Mouse (Mus musculus): ENCODE results near the gene Ank.
A peak's percentile ranks its signal among the peaks of the same experiment; 100 is the strongest.
"Not testable (repeated sequence)": the region's sequence is repeated elsewhere in the genome, so short reads cannot be mapped to it uniquely, and the experiment has no call there.

Gene Ank

DNA sequence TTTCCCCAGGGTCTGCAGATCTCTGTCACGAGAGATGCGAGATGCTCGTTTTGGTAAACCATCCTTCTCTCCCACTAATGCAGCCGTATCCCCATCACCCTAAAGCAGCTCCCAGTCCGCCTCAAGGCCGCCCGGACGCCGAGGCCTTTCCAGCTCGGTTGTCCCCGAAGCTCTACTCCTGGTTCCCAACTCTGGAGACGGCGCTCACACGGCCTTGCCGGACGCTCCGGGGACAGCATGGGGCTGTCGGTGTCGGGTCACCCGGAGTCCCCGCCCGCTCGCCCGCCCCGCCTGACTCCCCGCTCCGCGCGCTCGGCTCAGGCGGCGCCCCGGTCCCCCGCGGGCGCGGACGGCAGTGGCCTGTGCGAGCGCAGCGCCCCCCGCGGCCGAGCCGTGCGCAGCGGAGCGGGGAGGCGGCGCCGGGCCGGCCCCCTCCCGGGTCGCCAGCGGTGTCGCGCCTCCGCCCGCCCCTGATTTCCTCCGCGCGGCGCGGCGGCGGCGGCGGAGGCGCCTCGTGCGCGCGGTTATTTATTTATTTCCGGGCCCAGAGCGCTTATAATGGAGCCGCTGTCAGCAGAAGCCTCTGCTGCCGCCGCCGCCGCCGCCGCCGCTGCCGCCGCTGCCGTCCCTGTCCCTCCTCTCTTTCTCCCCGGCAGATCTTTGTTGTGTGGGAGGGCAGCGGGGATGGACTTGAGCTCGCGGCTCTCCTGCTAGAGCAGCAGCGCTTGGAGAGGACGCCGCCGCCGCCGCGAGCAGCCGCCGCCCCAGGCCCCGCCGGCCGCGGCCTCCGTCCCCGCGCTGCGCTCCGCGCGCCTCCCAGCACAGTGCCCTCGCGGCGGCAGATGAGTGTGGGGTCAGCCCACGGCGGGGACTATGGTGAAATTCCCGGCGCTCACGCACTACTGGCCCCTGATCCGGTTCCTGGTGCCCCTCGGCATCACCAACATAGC is at the start of gene Ank:
Gene Ank, plus strand, starts transcription at position 547 of the 950 bp plus-strand sequence.
- peak; percentile 89 to 95 for DNase-seq (ENCODE audit: inconsistent age in 2 of 2, low spot score in 1 of 2)

DNA sequence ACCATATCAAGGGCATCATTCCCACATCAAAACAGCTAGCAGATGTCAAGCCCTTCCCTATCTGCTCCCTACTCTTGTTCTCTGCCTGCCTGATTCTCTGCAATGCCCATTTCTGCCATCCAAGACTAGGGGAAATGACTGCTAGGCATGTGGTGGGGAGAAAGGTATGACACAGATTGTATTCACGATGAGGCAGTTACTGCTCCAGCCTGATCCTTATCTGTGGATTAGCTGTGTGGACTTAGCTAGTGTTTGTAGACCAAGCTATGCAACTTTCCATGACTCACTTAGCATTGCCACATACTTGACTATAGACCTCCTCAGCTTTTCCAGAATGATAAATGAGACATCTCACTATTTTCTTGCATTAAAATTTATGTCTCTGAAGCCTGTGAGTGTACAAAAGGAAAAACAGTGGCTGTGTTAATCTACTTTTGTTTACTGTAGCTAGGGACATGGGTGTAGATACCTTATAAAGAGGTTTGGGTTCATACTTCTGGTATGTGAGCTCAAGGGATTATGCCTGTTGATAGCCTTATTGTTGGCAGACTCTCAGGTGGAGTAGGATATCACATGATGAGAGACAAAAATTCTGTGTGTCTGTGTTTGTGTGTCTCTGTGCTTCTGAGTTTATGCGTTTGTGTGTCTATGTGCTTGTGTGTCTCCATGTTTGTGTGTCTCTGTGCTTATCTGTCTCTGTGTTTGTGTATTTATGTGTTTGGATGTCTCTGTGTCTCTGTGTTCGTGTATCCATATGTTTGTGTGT is 47.7 kb upstream of the Ank start:
- peak; percentile 14 to 62 for DNase-seq (ENCODE audit: inconsistent age in 2 of 2, low spot score in 1 of 2)

DNA sequence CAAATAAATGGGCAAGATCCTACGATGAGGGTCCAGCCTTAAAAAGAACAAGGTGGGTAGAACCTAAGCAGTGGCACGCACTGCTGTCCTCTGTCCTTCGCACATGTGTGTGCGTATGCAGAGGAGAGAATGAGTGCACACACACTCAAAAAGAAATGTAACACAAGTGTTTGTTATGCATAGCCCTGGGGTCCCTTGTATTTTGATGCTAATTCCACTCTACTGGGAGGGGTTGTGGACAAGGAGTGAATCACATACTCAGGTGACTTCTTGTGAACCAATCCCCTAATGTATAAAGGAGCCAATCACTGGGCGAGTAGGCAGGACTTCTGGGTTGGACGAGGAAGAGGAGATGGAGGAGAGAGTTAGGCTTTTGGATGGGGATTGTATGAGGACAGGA is 44.9 kb upstream of the Ank start:
- no peak for DNase-seq (ENCODE audit: inconsistent age in 2 of 2, low spot score in 1 of 2)

DNA sequence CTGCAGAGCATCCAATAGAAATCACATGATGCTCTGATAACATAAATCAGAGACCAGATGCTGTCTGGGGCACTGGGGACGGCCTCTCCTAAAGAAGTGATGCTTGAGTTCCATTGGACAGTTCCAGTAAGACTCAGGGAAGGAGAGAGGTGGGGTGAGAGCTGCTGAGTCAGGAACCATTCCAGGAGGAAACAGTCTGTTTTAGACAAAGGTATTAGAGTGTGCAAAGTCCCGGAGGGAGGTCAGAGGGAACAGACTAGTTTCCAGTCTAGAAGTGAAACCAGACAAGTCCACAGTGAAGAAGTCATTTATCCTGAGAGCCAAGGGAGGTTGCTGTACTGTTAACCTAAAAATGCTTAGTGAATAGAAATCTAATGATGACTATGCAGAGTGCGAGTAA is 38.9 kb upstream of the Ank start:
- no peak for DNase-seq (ENCODE audit: inconsistent age in 2 of 2, low spot score in 1 of 2)

DNA sequence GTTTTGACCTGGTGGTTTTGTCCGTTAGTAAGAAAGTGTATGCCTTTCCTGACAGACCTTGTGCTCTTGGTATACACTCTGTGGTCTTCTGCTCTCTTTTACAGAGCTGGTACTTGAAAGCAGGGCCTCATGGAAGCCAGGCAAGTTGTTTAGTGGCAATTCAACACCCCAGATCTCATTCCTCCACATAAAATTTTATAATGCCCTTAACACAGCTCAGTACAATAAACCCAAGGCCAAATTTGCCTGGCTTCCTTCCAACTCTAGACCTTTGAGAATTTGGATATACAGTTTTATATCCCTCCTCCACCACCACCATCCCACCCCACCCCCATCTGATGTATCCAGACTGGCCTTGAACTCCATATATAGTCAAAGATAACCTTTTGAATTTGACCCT is 36.2 kb upstream of the Ank start:
- no peak for DNase-seq (ENCODE audit: inconsistent age in 2 of 2, low spot score in 1 of 2)

DNA sequence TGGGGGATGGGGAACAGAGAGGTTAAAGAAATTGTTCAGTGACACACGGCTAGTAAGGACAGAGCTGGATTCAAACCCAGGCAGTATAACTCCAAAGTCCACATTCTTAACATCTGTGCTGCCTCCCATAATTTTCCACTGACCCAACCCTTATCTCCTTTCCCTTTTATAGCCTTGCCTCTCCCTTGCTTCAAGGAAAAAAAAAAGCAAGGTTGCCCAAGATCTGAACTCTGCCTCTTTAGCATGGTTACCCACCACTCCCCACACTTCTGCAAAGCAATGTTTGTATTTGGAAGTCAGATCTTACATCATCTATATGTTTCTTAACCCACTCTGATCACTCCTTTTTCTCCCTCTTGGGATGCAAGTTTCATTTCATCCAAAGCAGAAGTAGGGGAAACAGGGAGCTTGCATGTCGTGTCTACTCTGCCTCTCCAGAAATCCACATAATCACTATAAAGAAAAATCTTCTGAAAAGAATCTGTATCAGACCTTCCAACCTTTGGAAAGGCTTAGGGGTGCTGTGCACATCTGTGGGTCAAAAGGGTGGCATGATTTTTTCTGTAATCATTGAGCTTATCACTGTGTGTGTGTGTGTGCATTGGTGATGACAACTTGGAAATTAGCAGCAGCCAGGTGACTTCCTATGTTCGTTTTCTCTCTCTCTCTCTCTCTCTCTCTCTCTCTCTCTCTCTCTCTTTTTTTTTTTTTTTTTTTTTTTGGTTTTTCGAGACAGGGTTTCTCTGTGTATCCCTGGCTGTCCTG is 33.4 kb upstream of the Ank start:
- DNase-seq (ENCODE audit: inconsistent age in 2 of 2, low spot score in 1 of 2) = no peak

DNA sequence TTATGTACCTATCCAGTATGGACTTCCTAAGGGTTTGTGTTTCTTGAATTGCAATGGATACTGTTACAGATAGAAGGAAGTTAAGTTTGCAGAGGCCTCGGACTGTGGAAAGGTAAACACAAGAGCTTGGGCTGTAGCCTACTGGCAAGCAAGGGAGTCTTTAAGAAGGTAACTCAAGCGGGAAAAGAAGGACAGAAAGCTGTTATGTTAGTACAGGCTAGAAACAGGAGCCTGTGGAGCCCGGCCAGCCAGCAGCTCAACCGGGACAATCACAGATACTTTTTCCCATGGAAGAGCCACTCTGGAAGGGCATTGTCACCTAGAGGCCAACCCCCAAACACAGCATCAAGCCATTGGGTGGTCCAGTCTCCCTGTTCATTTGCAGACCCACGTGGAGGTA is 31.1 kb upstream of the Ank start:
- no peak for DNase-seq (ENCODE audit: inconsistent age in 2 of 2, low spot score in 1 of 2)

DNA sequence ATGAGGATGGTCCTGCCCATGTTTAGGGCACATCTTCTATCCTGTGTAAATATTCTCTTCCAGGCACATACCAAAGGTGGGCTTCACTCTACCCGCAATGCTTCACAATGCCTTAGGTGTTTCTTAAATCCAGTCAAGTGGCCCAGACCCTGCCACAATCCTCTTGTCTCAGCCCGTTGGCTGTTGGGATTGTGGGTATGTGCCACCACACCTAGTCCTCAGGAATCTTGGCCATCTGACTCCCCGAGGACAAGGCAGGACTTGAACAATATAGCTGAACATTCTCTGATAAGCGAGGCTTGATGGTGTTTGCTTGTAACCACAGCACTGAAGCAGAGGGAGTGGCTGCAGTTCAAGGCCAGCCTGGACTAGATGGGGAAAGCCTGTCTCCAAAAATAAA is 30.3 kb upstream of the Ank start:
- no peak for DNase-seq (ENCODE audit: inconsistent age in 2 of 2, low spot score in 1 of 2)

DNA sequence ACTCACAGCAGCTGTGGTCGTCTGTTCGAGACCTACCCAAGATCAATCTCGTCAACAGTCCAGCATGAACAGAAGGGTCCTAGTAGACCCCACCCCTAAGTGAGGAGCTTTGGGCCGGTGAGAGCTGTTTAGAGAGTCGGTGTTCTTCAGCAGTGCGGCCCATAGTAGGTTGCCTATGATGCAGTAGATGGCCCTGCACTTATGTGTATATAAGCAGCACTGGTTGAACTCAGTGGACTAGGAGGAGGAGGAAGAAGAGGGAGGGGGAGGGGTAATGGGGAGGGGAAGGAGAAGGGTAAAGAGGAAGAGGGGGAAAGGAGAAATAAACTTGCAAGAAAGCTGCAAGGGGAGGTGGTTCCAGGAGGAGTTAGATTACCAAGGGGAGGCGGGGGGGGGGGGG is 25.4 kb upstream of the Ank start:
- no peak for DNase-seq (ENCODE audit: inconsistent age in 2 of 2, low spot score in 1 of 2)

DNA sequence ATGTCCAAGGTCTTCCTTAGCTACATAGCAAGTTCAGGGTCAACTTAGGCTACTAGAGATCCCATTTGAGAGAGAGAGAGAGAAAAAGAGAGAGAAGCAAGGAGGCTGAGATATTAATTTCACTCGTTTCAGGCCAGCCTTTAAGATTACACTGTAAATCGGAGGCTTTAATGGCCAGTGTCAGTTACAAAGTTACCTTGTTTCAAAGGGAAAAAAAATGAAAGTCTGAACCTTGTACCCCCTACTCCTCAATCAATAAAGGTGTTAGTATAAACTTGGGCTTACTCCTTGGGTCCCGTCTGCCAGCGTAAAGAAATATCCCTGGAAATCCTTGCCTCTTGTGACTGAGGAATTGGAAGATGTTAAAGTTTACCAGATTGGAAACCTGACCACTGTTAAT is 24.9 kb upstream of the Ank start:
- DNase-seq (ENCODE audit: inconsistent age in 2 of 2, low spot score in 1 of 2) = no peak

DNA sequence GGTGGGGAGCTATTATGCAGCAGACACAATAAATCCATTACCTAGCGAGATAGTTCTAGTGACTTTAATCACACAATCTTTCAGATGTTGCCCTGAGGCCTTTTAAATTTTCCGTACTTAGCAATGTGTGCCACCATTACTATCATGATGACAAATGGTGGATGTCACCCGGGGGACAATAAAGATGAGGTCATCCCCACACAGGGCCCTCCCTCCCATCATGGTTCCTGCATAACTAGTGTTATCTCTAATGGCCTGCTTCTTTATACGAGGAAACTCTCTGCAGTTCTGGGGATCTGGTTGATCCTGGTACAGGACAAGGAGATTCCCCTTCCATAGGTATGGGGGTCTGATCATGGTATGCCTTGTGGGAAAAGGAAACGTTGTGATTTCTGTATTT is 24.5 kb upstream of the Ank start:
- no peak for DNase-seq (ENCODE audit: inconsistent age in 2 of 2, low spot score in 1 of 2)

DNA sequence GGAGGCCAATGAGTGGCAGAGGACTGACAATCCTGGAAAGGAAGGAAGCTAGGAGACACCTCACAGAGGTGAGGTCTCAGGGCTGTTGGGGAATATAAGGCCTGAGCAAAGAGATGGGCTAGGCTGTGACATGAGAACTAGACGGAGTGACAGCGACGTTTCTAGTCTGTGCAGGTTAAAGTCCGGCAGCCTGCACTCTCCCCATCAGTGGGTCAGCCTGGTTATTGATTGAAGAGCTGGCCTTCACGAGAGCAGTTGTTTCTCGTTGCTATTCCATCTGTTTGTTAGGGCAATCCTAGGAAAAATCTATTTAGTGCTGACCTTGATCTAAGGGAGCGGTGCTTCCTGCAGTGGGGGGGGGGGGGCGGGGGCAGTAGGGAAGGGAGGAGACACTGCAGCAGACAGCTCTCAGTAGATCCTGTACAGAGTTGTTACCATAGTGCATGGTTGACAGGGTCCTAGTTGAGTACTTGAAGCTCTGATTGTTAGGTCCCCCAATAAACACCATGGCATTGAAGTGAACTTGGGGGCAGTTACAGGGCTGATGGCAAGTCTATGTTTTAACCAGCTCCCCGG is 21.6 kb upstream of the Ank start:
- no peak for DNase-seq (ENCODE audit: inconsistent age in 2 of 2, low spot score in 1 of 2)

DNA sequence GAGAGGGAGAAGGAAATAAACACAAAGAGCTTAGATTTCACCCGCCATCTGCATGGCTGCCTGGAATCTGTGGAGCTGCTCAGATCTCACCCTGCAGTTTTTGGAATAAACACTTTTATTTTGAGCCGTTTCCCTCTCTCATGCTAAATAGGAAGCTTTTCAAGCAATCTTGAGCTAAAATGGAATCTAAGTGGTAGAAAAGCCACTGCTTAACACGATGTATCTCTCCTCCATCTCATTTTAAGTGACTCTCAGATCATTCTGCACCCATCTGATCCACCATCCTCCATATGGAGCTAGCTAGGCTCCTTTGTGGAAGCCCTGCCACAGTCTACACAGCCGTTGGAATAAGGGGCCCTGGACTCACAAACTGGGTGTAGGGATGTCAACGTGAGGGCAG is 15.8 kb upstream of the Ank start:
- DNase-seq (ENCODE audit: inconsistent age in 2 of 2, low spot score in 1 of 2) = no peak

DNA sequence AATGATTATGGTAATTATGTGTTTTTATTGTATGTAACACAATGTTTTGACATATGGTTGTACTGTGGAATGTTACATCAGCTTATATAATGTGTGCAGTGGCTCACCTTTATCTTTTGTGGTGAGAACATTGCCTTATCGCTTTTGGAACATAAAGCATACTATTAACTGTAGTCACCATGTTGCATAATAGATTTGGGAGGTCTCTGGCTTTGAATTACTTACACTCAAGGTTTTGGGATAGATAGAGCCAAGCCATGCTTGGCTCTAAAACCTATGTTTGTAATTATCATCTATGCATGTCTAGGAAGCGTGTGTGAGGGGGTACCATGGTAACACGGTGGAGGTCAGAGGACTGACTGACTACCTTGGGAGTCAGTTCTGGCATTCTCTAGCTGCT is 14.7 kb upstream of the Ank start:
- no peak for DNase-seq (ENCODE audit: inconsistent age in 2 of 2, low spot score in 1 of 2)

DNA sequence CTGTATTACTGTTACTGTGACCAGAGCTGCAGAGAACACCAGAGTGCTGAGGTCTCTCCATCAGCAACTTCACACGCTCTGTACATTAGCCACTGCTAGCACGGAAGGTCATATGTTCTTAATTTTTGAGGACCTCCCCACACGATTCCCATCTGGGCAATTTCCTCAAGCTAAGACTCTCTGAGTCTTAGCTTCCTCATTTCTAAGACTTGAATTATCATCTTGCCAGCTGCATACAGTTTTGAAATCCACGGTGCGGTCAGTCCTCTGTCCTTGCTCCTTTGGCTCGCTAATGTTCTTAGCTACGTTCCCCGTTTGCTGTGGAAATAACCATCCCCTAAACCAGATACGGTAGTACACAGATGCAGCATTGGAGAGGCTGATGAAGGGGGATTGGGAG is 14.0 kb upstream of the Ank start:
- DNase-seq (ENCODE audit: inconsistent age in 2 of 2, low spot score in 1 of 2) = no peak

DNA sequence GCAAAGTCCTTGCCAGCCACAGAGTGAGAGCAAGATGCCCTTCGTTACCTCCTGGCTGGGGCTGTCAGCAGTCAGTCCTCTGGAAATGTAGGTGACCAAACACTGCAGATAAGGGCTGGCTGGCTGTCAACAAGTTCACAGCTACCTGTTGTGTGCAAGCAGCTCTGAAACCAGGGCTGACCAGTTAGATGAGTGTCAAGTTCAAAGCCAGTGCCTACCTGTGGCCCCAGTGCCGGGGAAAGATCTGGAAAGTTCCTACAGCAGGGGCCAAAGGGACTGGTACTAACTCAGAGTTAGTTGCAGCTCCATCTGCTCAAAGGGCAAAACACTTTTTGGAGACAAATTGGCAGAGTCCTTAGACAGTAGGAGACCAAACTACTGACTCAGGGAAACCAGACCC is 9.5 kb upstream of the Ank start:
- DNase-seq (ENCODE audit: inconsistent age in 2 of 2, low spot score in 1 of 2) = no peak

DNA sequence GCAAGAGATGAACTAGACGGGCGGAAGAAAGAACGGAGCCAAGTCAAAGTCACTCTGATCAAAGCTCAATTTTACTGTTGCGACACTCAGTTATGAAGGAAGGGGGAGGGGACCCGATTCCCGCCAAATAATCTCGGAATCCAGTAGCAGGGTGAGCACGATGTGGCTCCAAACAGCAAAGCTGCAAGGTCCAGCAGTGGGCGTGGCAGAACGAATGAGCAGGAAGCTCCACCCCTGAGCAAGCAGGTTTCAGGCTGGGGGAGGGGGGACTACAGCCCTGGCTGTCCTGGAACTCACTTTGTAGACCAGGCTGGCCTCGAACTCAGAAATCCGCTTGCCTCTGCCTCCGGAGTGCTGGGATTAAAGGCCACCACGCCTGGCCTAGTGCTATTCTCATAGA is 6.7 kb upstream of the Ank start:
- not testable (repeated sequence) for DNase-seq (ENCODE audit: inconsistent age in 2 of 2, low spot score in 1 of 2)

DNA sequence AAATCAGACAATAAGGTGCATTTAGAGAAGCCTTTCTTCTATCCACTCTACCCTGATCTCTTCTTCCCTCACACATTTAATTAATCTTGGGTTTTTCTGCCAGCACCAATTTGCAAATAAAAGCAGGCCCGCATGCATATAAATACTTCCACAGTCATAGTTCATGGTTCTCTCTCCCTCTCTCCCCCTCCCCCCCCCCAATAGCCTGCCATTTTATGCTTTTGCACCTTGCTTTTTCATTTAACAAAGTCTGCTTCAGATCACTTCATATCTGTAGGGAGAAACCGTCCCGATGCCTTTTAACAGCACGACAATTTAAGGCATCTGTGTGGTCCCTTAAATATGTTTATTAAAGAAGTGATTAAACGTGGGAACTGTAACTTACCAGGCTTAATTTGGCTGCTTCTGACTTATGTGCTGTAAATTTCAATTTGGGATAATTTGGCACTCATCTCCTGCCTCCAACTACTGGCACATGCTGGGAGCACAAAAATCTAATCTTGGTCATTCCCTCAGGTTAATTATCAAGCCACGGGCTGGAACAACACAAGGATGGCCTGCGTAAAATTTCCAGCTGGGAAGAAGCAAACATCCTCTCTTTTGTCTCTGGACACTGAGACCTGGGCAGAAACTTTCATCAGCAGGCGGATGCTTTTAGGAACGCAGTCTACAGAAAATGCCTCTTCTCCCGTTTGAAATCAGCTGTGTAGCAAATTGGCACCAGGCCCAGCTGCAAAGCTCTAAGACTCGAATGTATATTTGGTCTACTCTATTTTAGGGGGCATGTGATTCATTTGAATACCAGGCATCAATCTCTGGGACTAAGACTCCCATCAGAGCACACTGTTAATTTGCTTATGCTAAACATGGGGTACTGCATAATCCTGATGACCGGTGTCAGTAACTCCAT is 4.9 kb upstream of the Ank start:
- DNase-seq (ENCODE audit: inconsistent age in 2 of 2, low spot score in 1 of 2) = no peak

DNA sequence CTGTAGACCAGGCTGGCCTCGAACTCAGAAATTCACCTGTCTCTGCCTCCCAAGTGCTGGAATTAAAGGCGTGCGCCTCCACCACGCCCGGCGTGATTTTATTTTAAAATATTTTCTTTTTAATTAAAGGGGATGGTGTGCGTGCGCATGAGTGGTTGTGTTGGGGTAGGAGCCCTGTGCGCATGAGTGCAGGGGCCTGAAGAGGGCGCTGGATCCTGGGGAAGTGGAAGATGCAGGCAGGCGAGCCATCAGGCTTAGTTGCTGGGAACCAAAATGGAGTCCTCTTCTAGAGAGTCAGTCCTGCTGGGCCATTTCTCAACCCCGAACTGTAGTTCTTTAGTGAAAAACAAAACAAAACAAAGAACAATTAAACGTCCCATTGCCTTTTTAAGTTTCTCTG is 2.6 kb upstream of the Ank start:
- no peak for DNase-seq (ENCODE audit: inconsistent age in 2 of 2, low spot score in 1 of 2)

DNA sequence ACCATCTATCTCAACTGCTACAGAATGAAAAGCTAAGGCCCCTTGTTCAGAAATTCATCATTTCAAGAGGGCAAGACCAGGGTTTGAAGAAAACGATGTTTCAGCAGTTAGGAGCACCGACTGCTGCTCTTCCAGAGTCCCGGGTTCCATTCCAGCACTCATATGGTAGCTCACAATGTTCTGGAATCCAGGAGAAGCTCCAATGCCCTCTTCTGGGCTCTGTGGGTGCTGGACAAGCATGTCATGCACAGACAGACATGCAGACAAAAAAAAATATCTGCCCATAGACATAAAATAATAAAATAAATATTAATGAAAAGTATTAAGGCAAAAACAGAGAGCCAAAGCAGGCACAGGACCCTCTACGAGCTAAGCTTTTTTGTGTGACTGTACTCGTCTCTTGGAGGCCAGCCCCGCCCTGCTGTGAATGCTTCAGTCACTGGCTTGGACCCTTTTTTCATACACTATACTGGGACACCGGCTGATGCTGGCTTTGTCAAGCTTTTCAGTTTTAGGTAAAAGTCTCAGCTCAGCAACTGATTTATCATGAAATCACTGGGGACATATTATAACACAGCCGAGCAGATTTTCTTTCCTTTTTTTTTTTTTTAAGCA is 979 bp upstream of the Ank start:
- no peak for DNase-seq (ENCODE audit: inconsistent age in 2 of 2, low spot score in 1 of 2)

Data from adrenal gland, adult (tissue).